Mouse (Mus musculus): Measurements from ENCODE around the gene Ppt2. TPM values are rescaled to one million over a fixed set of nuclear protein-coding genes. Genes with fewer than 3 reads are reported as not detected.

Gene Ppt2
- polyA plus RNA-seq, 1 experiment from 2014 or later, result 47.3 TPM

DNA sequence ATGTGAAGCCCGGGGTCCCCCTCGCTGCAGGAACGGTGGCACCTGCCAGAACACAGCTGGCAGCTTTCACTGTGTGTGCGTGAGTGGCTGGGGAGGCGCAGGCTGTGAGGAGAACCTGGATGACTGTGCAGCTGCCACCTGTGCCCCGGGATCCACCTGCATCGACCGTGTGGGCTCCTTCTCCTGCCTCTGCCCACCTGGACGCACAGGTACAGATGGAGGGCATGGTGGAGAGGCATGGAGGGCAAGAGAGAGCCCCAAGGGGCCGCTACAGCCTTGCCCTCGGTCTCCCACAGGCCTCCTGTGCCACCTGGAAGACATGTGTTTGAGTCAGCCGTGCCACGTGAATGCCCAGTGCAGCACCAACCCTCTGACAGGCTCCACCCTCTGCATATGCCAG, 59.9 kb downstream of the Ppt2 start:
- H3K4me3 ChIP-seq (ENCODE audit: low read length), result no peak overlapping the region
- H3K27me3 ChIP-seq (ENCODE audit: insufficient read depth, low read length), result no peaks in the 10 kb centered on the region
- WGBS, result 83% methylated on average over 13 of the region's 13 CpGs
- peaks cover 18% of the 10 kb centered on the region for H3K4me1 ChIP-seq (ENCODE audit: insufficient read depth, low read length)
- H3K9ac ChIP-seq (replicated peaks; ENCODE audit: low read length), result no peak overlapping the region
- no peak for ATAC-seq (ENCODE audit: low FRiP score, low TSS enrichment)
- H3K27ac ChIP-seq (ENCODE audit: low read length), result no peak overlapping the region
- no peaks in the 10 kb centered on the region for H3K36me3 ChIP-seq (ENCODE audit: insufficient read depth, low read length)
- no peak overlapping the region for H3K4me2 ChIP-seq (replicated peaks; ENCODE audit: low read depth, low read length)
- H3K9me3 ChIP-seq (ENCODE audit: low read length), result no peaks in the 10 kb centered on the region

DNA sequence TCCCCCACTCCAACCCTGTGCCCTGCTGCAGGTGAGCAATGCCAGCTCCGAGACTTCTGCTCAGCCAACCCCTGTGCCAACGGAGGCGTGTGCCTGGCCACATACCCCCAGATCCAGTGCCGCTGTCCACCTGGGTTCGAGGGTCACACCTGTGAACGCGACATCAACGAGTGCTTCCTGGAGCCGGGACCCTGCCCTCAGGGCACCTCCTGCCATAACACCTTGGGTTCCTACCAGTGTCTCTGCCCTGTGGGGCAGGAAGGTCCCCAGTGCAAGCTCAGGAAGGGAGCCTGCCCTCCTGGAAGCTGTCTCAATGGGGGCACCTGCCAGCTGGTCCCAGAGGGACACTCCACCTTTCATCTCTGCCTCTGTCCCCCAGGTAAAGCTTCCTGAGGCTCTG, 61.0 kb downstream of the Ppt2 start:
- Histone ChIP-seq H3K9me3 (ENCODE audit: low read length) (no peaks in the 10 kb centered on the region), H3K27me3 (ENCODE audit: insufficient read depth, low read length) (no peaks in the 10 kb centered on the region), H3K9ac (replicated peaks; ENCODE audit: low read length) (no peak overlapping the region), H3K4me3 (ENCODE audit: low read length) (no peak overlapping the region), H3K4me1 (ENCODE audit: insufficient read depth, low read length) (peaks cover 18% of the 10 kb centered on the region), H3K27ac (ENCODE audit: low read length) (no peak overlapping the region), H3K4me2 (replicated peaks; ENCODE audit: low read depth, low read length) (no peak overlapping the region), H3K36me3 (ENCODE audit: insufficient read depth, low read length) (no peaks in the 10 kb centered on the region)
- 67% methylated on average over 9 of the region's 9 CpGs for WGBS
- no peak for ATAC-seq (ENCODE audit: low FRiP score, low TSS enrichment)

Other genes with a start within 250 kb of the Ppt2 start
- 0.23 and 0.74 TPM in 2 replicates for gene BC051142, start 229.7 kb downstream of the Ppt2 start, polyA plus RNA-seq (2015; fragmentation: Nextera tagmentation; extraction: Ambion mirVana)
- not detected in 2 replicates for gene Btnl4, start 151.2 kb downstream of the Ppt2 start, polyA plus RNA-seq (2015; fragmentation: Nextera tagmentation; extraction: Ambion mirVana)
- gene Btnl6, start 111.2 kb downstream of the Ppt2 start, polyA plus RNA-seq (2015; fragmentation: Nextera tagmentation; extraction: Ambion mirVana), result not detected in 2 replicates
- gene Notch4, start 64.2 kb downstream of the Ppt2 start, polyA plus RNA-seq (2015; fragmentation: Nextera tagmentation; extraction: Ambion mirVana), result 7.6 and 12.0 TPM in 2 replicates
- gene Gpsm3, start 38.7 kb downstream of the Ppt2 start, polyA plus RNA-seq (2015; fragmentation: Nextera tagmentation; extraction: Ambion mirVana), result 21.5 and 25.6 TPM in 2 replicates
- gene Pbx2, start 37.2 kb downstream of the Ppt2 start, polyA plus RNA-seq (2015; fragmentation: Nextera tagmentation; extraction: Ambion mirVana), result 13.1 and 15.6 TPM in 2 replicates
- 8.8 and 16.8 TPM in 2 replicates for gene Ager, start 30.6 kb downstream of the Ppt2 start, polyA plus RNA-seq (2015; fragmentation: Nextera tagmentation; extraction: Ambion mirVana)
- 185 and 190 TPM in 2 replicates for gene Rnf5, start 24.8 kb downstream of the Ppt2 start, polyA plus RNA-seq (2015; fragmentation: Nextera tagmentation; extraction: Ambion mirVana)
- 81.8 and 83.1 TPM in 2 replicates for gene Agpat1, start 24.2 kb downstream of the Ppt2 start, polyA plus RNA-seq (2015; fragmentation: Nextera tagmentation; extraction: Ambion mirVana)
- 4.0 and 6.0 TPM in 2 replicates for gene Egfl8, start 12.5 kb downstream of the Ppt2 start, polyA plus RNA-seq (2015; fragmentation: Nextera tagmentation; extraction: Ambion mirVana)
- 0.23 and 0.29 TPM in 2 replicates for gene Prrt1, start 1.0 kb upstream of the Ppt2 start, polyA plus RNA-seq (2015; fragmentation: Nextera tagmentation; extraction: Ambion mirVana)
- 17.5 and 17.7 TPM in 2 replicates for gene Fkbpl, start 16.3 kb upstream of the Ppt2 start, polyA plus RNA-seq (2015; fragmentation: Nextera tagmentation; extraction: Ambion mirVana)
- gene Atf6b, start 18.6 kb upstream of the Ppt2 start, polyA plus RNA-seq (2015; fragmentation: Nextera tagmentation; extraction: Ambion mirVana), result 103 and 106 TPM in 2 replicates
- gene Tnxb, start 42.0 kb upstream of the Ppt2 start, polyA plus RNA-seq (2015; fragmentation: Nextera tagmentation; extraction: Ambion mirVana), result 0.51 and 0.52 TPM in 2 replicates
- gene C4b, start 115.4 kb upstream of the Ppt2 start, polyA plus RNA-seq (2015; fragmentation: Nextera tagmentation; extraction: Ambion mirVana), result 0.78 and 1.5 TPM in 2 replicates
- 38.4 and 41.9 TPM in 2 replicates for gene Cyp21a1, start 176.1 kb upstream of the Ppt2 start, polyA plus RNA-seq (2015; fragmentation: Nextera tagmentation; extraction: Ambion mirVana)
- 31.7 and 34.7 TPM in 2 replicates for gene Stk19, start 208.4 kb upstream of the Ppt2 start, polyA plus RNA-seq (2015; fragmentation: Nextera tagmentation; extraction: Ambion mirVana)
- gene Dxo, start 208.5 kb upstream of the Ppt2 start, polyA plus RNA-seq (2015; fragmentation: Nextera tagmentation; extraction: Ambion mirVana), result 71.0 and 77.9 TPM in 2 replicates
- gene Skiv2l, start 221.7 kb upstream of the Ppt2 start, polyA plus RNA-seq (2015; fragmentation: Nextera tagmentation; extraction: Ambion mirVana), result 59.3 and 62.0 TPM in 2 replicates
- gene Nelfe, start 221.9 kb upstream of the Ppt2 start, polyA plus RNA-seq (2015; fragmentation: Nextera tagmentation; extraction: Ambion mirVana), result 117 and 121 TPM in 2 replicates
- 15.1 and 17.3 TPM in 2 replicates for gene Cfb, start 234.0 kb upstream of the Ppt2 start, polyA plus RNA-seq (2015; fragmentation: Nextera tagmentation; extraction: Ambion mirVana)